Mouse (Mus musculus) forebrain, embryonic 16.5 days (tissue): ENCODE results near the gene Fbxo39. TPM values are rescaled to one million over a fixed set of nuclear protein-coding genes. Genes with fewer than 3 reads are reported as not detected.

Experiments
- ATAC-seq: fragments of 200-750 bp; cut with Nextera tagmentation; 2 replicates; pipeline ENCODE4 v1.8.0; 2017; ENCODE audit warnings: mild to moderate bottlenecking, moderate library complexity
- H3K27ac ChIP-seq: fragments of 300-500 bp; sonication (generic); 2 replicates; pipeline ENCODE4 v1.5.1; 2014; ENCODE audit warnings: low read length, control low read depth
- H3K27me3 ChIP-seq: fragments of 300-500 bp; sonication (generic); replicated peaks from 2 replicates; pipeline ENCODE4 v1.6.1; 2014; ENCODE audit warnings: low read length; ENCODE audit not compliant: control insufficient read depth, insufficient read depth
- H3K36me3 ChIP-seq: fragments of 300-500 bp; sonication (generic); 2 replicates; pipeline ENCODE4 v1.6.1; 2014; ENCODE audit not compliant: control insufficient read depth, insufficient read depth
- H3K4me1 ChIP-seq: fragments of 300-500 bp; sonication (generic); replicated peaks from 2 replicates; pipeline ENCODE4 v1.6.1; 2014; ENCODE audit warnings: low read length; ENCODE audit not compliant: control insufficient read depth, insufficient read depth
- H3K4me2 ChIP-seq: fragments of 300-500 bp; sonication (generic); 2 replicates; pipeline ENCODE4 v1.6.1; 2014; ENCODE audit warnings: mild to moderate bottlenecking, low read length, control low read depth
- H3K4me3 ChIP-seq: fragments of 300-500 bp; sonication (generic); replicated peaks from 2 replicates; pipeline ENCODE4 v1.5.1; 2014; ENCODE audit warnings: mild to moderate bottlenecking, low read length, control low read depth
- H3K9ac ChIP-seq: fragments of 300-500 bp; sonication (generic); replicated peaks from 2 replicates; pipeline ENCODE4 v1.6.1; 2014; ENCODE audit warnings: low read depth, low read length, control low read depth
- H3K9me3 ChIP-seq: fragments of 300-500 bp; sonication (generic); 2 replicates; pipeline ENCODE4 v1.6.1; 2016; ENCODE audit warnings: low read length; ENCODE audit not compliant: control insufficient read depth
- WGBS: fragments of 180-500 bp; shearing (Covaris S2); extraction: QIAGEN DNeasy Blood & Tissue Kit; methylation state at CpG from one replicate; pipeline ENCODE4 v1.1.7; 2014; 5-methylcytosine and 5-hydroxymethylcytosine counted together
- polyA plus RNA-seq: library from polyadenylated mRNA; unstranded; fragments of >200 nt; fragmentation: Nextera tagmentation; extraction: Ambion mirVana; gene quantifications from 2 replicates; pipeline ENCODE4 v1.2.1, GENCODE M21; 2015

Gene Fbxo39
- polyA plus RNA-seq, 1 experiment from 2014 or later = not detected

DNA sequence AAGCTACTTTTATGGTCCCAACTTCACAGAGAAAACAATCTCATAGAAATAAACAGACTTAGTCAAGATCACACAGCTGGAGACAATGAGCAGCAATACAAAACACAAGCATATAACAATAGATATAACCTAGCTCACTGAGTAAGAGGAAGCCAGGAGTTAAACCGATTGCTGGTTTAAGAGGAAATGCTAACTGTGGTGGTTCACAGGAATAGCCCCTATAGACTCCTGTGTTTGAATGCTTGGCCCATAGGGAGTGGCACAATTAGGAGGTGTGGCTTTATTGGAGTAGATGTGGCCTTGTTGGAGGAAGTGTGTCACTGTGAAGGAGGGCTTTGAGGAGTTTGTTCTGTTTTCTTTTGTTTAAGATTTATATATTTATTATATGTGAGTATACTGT, 38.0 kb downstream of the Fbxo39 start:
- H3K4me1 ChIP-seq = peaks cover 4% of the 10 kb centered on the region; the same call in 1 of the 2 replicates
- no peaks in the 10 kb centered on the region for H3K36me3 ChIP-seq
- no peak overlapping the region for H3K4me3 ChIP-seq
- ATAC-seq = no peak
- H3K9ac ChIP-seq = no peak overlapping the region
- no peak overlapping the region for H3K4me2 ChIP-seq
- H3K27me3 ChIP-seq = no peaks in the 10 kb centered on the region
- WGBS = 89% methylated on average over 1 of the region's 1 CpGs
- no peaks in the 10 kb centered on the region for H3K9me3 ChIP-seq
- no peak overlapping the region for H3K27ac ChIP-seq

GRCm38 (mm10) chr11:72353186-72353585, 38.9 kb downstream of the Fbxo39 start:
- WGBS = 85% methylated on average over 3 of the region's 3 CpGs
- Histone ChIP-seq H3K4me3 (no peak overlapping the region), H3K36me3 (no peaks in the 10 kb centered on the region), H3K27ac (no peak overlapping the region), H3K27me3 (no peaks in the 10 kb centered on the region), H3K4me1 (peaks cover 4% of the 10 kb centered on the region; the same call in 1 of the 2 replicates), H3K4me2 (no peak overlapping the region), H3K9ac (no peak overlapping the region), H3K9me3 (no peaks in the 10 kb centered on the region)
- no peak for ATAC-seq

- 26% methylated on average over 20 of the region's 20 CpGs for WGBS
- Histone ChIP-seq H3K4me1 (no peaks in the 10 kb centered on the region), H3K27ac (no peak overlapping the region), H3K36me3 (no peaks in the 10 kb centered on the region), H3K27me3 (no peaks in the 10 kb centered on the region), H3K9me3 (no peaks in the 10 kb centered on the region), H3K9ac (no peak overlapping the region), H3K4me3 (no peak overlapping the region), H3K4me2 (peak overlapping the region; percentile 4)
- no peak for ATAC-seq
These were observed 40.9 kb downstream of the Fbxo39 start for GRCm38 (mm10) chr11:72354971-72355728.

GRCm38 (mm10) chr11:72361385-72362346, 47.4 kb downstream of the Fbxo39 start:
- H3K36me3 ChIP-seq = no peaks in the 10 kb centered on the region
- H3K4me1 ChIP-seq = peaks cover 4% of the 10 kb centered on the region; the same call in 1 of the 2 replicates
- ATAC-seq = peak; percentile 94
- H3K4me3 ChIP-seq = peak overlapping the region; percentile 50
- no peaks in the 10 kb centered on the region for H3K27me3 ChIP-seq
- 7% methylated on average over 42 of the region's 42 CpGs for WGBS
- peak overlapping the region; percentile 61 for H3K9ac ChIP-seq
- no peak overlapping the region for H3K27ac ChIP-seq
- H3K9me3 ChIP-seq = no peaks in the 10 kb centered on the region
- H3K4me2 ChIP-seq = peak overlapping the region; percentile 89

DNA sequence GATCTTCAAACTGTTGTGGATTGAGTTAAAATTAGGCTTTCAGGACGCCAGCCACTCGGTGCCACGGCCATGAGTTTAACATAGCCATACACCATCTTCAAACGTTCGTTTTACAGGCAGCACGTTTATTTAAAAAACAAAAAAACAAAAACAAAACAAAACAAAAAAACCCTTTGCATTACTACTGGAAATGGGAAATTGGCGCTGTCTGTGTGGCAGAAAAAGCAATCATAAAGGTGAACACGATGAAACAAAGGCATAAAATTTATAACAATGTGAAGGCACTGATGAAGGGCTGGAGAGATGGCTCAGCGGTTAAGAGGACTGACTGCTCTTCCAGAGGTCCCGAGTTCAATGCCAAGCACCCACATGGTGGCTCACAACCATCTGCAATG, 48.1 kb downstream of the Fbxo39 start, which contains the start of gene Tekt1:
TSS of gene Tekt1 (minus strand) at position 96 of the 395 bp plus-strand sequence.
- Histone ChIP-seq H3K4me2 (peak within 1 kb of the TSS; percentile 89), H3K9me3 (no peaks in the 10 kb centered on the region), H3K36me3 (no peaks in the 10 kb centered on the region), H3K27ac (no peak within 1 kb of the TSS), H3K27me3 (no peaks in the 10 kb centered on the region), H3K9ac (peak within 1 kb of the TSS; percentile 61), H3K4me1 (peaks cover 4% of the 10 kb centered on the region; the same call in 1 of the 2 replicates), H3K4me3 (peak within 1 kb of the TSS; percentile 50)
- 0 out of 2 replicates have a peak, but pooled peaks have one; percentile 9 for ATAC-seq
- 23% methylated on average over 10 of the region's 10 CpGs for WGBS

GRCm38 (mm10) chr11:72363523-72364240, 49.4 kb downstream of the Fbxo39 start:
- Histone ChIP-seq H3K9me3 (no peaks in the 10 kb centered on the region), H3K9ac (no peak overlapping the region), H3K4me2 (no peak overlapping the region), H3K27ac (no peak overlapping the region), H3K27me3 (no peaks in the 10 kb centered on the region), H3K4me3 (no peak overlapping the region), H3K4me1 (peaks cover 4% of the 10 kb centered on the region; the same call in 1 of the 2 replicates), H3K36me3 (no peaks in the 10 kb centered on the region)
- ATAC-seq = no peak
- WGBS = 77% methylated on average over 8 of the region's 8 CpGs

DNA sequence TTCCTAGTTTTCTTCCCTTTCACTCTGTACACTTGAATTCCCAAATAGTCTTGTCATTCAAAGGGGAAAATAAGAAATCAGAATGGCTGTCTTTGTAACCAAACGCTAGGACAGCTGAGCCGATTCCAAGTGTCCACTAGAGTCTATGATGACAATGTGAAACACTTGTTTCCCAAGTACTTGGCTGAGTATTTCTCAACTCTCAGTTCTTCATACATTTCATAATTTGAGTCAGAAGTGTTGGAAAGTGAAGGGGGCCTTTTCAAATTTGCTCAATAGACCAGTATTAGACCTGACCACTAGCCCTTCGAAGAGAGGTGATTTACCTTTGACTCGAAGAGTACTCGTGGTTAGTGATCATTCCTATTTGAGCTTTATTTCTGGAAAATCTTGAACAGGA, 50.3 kb downstream of the Fbxo39 start:
- ATAC-seq = no peak

DNA sequence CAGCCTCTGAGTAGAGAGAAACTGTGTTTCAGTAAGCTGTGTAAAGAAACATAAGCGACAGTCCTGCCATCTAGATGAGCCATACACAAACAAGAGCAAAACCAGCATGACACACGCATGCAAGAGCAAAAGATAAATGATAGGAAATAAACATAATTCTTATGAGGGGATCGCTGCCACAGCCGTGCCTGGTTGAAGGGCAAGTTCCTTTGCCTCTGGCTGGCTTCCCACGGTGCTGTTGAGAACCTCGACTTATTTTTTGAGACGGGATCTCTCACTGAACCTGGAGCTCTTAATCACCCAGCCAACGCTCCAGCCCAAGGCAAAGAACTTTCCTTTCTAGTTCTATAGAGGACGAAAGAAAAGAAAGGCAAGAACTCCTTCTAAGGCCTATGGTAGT, 51.9 kb downstream of the Fbxo39 start:
- WGBS = 90% methylated on average over 9 of the region's 9 CpGs
- H3K9me3 ChIP-seq = no peaks in the 10 kb centered on the region
- H3K36me3 ChIP-seq = no peaks in the 10 kb centered on the region
- no peak overlapping the region for H3K4me3 ChIP-seq
- H3K4me1 ChIP-seq = peaks cover 4% of the 10 kb centered on the region; the same call in 1 of the 2 replicates
- no peak for ATAC-seq
- no peak overlapping the region for H3K9ac ChIP-seq
- no peak overlapping the region for H3K4me2 ChIP-seq
- no peaks in the 10 kb centered on the region for H3K27me3 ChIP-seq
- no peak overlapping the region for H3K27ac ChIP-seq

More for the DNA sequence above, 50.3 kb downstream of the Fbxo39 start:
- H3K27me3 ChIP-seq = no peaks in the 10 kb centered on the region
- 95% methylated on average over 5 of the region's 5 CpGs for WGBS
- H3K4me2 ChIP-seq = no peak overlapping the region
- H3K36me3 ChIP-seq = no peaks in the 10 kb centered on the region
- H3K27ac ChIP-seq = no peak overlapping the region
- no peaks in the 10 kb centered on the region for H3K9me3 ChIP-seq
- peaks cover 4% of the 10 kb centered on the region; the same call in 1 of the 2 replicates for H3K4me1 ChIP-seq
- H3K4me3 ChIP-seq = no peak overlapping the region
- no peak overlapping the region for H3K9ac ChIP-seq
